32 mouse cellular contexts compared by ENCODE assay signal in genomic region chr6:120274181-120274580, GRCm38 (mm10). TPM values are rescaled to one million over a fixed set of nuclear protein-coding genes. Genes with fewer than 3 reads are reported as not detected.
DNase-seq lines count a peak whose midpoint lies in the region; ATAC-seq lines count a peak whose summit lies in the region.
"Had no signal": no experiment of that assay in that cellular context is flagged by ENCODE, and none has a peak within 500 bp of the region (broad histone marks: within the 10 kb centered on the region; RNA-seq: fewer than 3 reads in every experiment).

No protein-coding gene starts in this region.

- H3K4me1 ChIP-seq in heart, embryonic 10.5 days = peaks cover 36% of the 10 kb centered on the region
- H3K4me1 ChIP-seq in heart, embryonic 15.5 days (replicated peaks) = peaks cover 34% of the 10 kb centered on the region
- H3K4me1 ChIP-seq: liver, embryonic 12.5 days; neural tube, embryonic 12.5 days had no signal

- WGBS in heart, embryonic 10.5 days = 65% methylated on average over 8 of the region's 8 CpGs
- WGBS in heart, embryonic 15.5 days = 63% methylated on average over 8 of the region's 8 CpGs

- H3K9me3 ChIP-seq in heart, embryonic 10.5 days = no peaks in the 10 kb centered on the region
- no peaks in the 10 kb centered on the region for H3K9me3 ChIP-seq in heart, embryonic 15.5 days (replicated peaks)
- H3K9me3 ChIP-seq: embryonic facial prominence, embryonic 12.5 days; limb, embryonic 13.5 days; liver, embryonic 12.5 days; neural tube, embryonic 12.5 days had no signal

- no peak overlapping the region for H3K9ac ChIP-seq in heart, embryonic 15.5 days
- H3K9ac ChIP-seq: embryonic facial prominence, embryonic 12.5 days; hindbrain, embryonic 14.5 days; limb, embryonic 13.5 days; liver, embryonic 12.5 days; liver, postnatal 0 days; neural tube, embryonic 12.5 days had no signal

- H3K4me2 ChIP-seq in heart, embryonic 15.5 days = no peak overlapping the region
- H3K4me2 ChIP-seq: embryonic facial prominence, embryonic 12.5 days; hindbrain, embryonic 14.5 days; limb, embryonic 13.5 days; liver, embryonic 12.5 days; midbrain, embryonic 11.5 days; neural tube, embryonic 12.5 days had no signal

- no peak overlapping the region for H3K4me3 ChIP-seq in heart, embryonic 10.5 days
- H3K4me3 ChIP-seq in heart, embryonic 15.5 days = no peak overlapping the region
- H3K4me3 ChIP-seq: embryonic facial prominence, embryonic 12.5 days; limb, embryonic 13.5 days; liver, embryonic 12.5 days; neural tube, embryonic 12.5 days had no signal

- no peak for ATAC-seq in heart, embryonic 15.5 days (replicated peaks; ENCODE audit: insufficient number of reproducible peaks, insufficient read depth, low FRiP score, low read depth)
- ATAC-seq: forebrain, embryonic 14.5 days; intestine, postnatal 0 days; liver, embryonic 12.5 days; liver, postnatal 0 days; midbrain, embryonic 16.5 days had no signal

- intact Hi-C loops in heart, postnatal 10 days (cut with DNase I) = no loop called here

- H3K36me3 ChIP-seq in heart, embryonic 10.5 days = no peaks in the 10 kb centered on the region
- H3K36me3 ChIP-seq in heart, embryonic 15.5 days = no peaks in the 10 kb centered on the region
- H3K36me3 ChIP-seq: embryonic facial prominence, embryonic 12.5 days; limb, embryonic 13.5 days; liver, embryonic 12.5 days; neural tube, embryonic 12.5 days had no signal

- no peaks in the 10 kb centered on the region for H3K27me3 ChIP-seq in heart, embryonic 10.5 days (ENCODE audit: insufficient read depth, poor library complexity, severe bottlenecking)
- no peaks in the 10 kb centered on the region for H3K27me3 ChIP-seq in heart, embryonic 15.5 days
- H3K27me3 ChIP-seq: embryonic facial prominence, embryonic 12.5 days; limb, embryonic 13.5 days; neural tube, embryonic 12.5 days had no signal

- peak overlapping the region; percentile 87 for H3K27ac ChIP-seq in heart, embryonic 10.5 days
- peak overlapping the region; percentile 83 for H3K27ac ChIP-seq in heart, embryonic 15.5 days
- H3K27ac ChIP-seq: embryonic facial prominence, embryonic 12.5 days; hindbrain, embryonic 14.5 days; limb, embryonic 13.5 days; liver, embryonic 12.5 days; neural tube, embryonic 12.5 days; stomach, postnatal 0 days had no signal

- peak; percentile 58 for DNase-seq in adrenal gland, adult 2 months
- DNase-seq in adrenal gland, postnatal 4 days (ENCODE audit: low spot score in 2 of 2) = no peak
- DNase-seq in heart, embryonic 10.5 days (ENCODE audit: low spot score) = no peak
- no peak for DNase-seq in heart, adult 11 months
- no peak for DNase-seq in heart, postnatal 4 days
- peak; percentile 8 to 23 for DNase-seq in heart, postnatal 10 days
- no peak for DNase-seq in spleen, adult 18-20 months
- DNase-seq: cerebellum, adult 9-11 months; embryo, embryonic 11 days; kidney, adult 9 months; kidney, postnatal 10 days; liver, postnatal 0 days; thymus, adult 18-20 months; thymus, postnatal 25 days had no signal

RNA-seq across cellular contexts. Expression of gene D330020A13Rik, which starts 20.0 kb away (rescaled TPM):
- under 1 TPM in 1 of 2 experiments, not detected in 1; 0.38 TPM for total RNA-seq in adrenal gland, adult 2 months (2021)
- polyA plus RNA-seq in adrenal gland, adult 2 months (2012; rRNA removed) = 4.5 and 6.4 TPM in 2 replicates
- under 1 TPM in 1 of 2 experiments, not detected in 1; 0.48 TPM for total RNA-seq in adrenal gland, postnatal 4 days (2021)
- 0.27 TPM in 1 of 2 replicates, not detected in the other for polyA plus RNA-seq in heart, embryonic 10.5 days (2016; fragmentation: Nextera tagmentation; extraction: Ambion mirVana)
- 0.14 and 0.21 TPM in 2 replicates for polyA plus RNA-seq in heart, embryonic 15.5 days (2015; fragmentation: Nextera tagmentation; extraction: Ambion mirVana)
- total RNA-seq in heart, postnatal 4 days (2021) = not detected
- total RNA-seq in heart, postnatal 10 days (2021) = not detected
- total RNA-seq: gastrocnemius, postnatal 36 days; hematopoietic stem cell, adult 5-6 weeks; left cerebral cortex, adult 18-20 months; megakaryocyte, adult 5-6 weeks had no signal
- polyA plus RNA-seq: forebrain, embryonic 14.5 days; hindbrain, embryonic 14.5 days; large intestine, adult 2 months; liver, embryonic 12.5 days; liver, postnatal 0 days; lung, embryonic 16.5 days; midbrain, embryonic 11.5 days; midbrain, embryonic 16.5 days; spleen, adult 2 months had no signal

RNA-seq across cellular contexts. Expression of gene B4galnt3, which starts 20.2 kb away (rescaled TPM):
- total RNA-seq in adrenal gland, adult 2 months (2021) = 10 to 100 TPM in 1 of 2 experiments, 1 to 10 TPM in 1; 5.6 to 12.6 TPM
- polyA plus RNA-seq in adrenal gland, adult 2 months (2012; rRNA removed) = 4.7 and 5.0 TPM in 2 replicates
- total RNA-seq in adrenal gland, postnatal 4 days (2021) = 1 to 10 TPM; 6.7 to 8.7 TPM
- 0.40 and 0.79 TPM in 2 replicates for polyA plus RNA-seq in heart, embryonic 10.5 days (2016; fragmentation: Nextera tagmentation; extraction: Ambion mirVana)
- polyA plus RNA-seq in heart, embryonic 15.5 days (2015; fragmentation: Nextera tagmentation; extraction: Ambion mirVana) = 0.34 and 0.41 TPM in 2 replicates
- total RNA-seq in heart, postnatal 4 days (2021) = under 1 TPM; 0.65 to 0.81 TPM
- under 1 TPM; 0.25 to 0.67 TPM for total RNA-seq in heart, postnatal 10 days (2021)
- total RNA-seq: hematopoietic stem cell, adult 5-6 weeks; megakaryocyte, adult 5-6 weeks had no signal
- polyA plus RNA-seq: forebrain, embryonic 14.5 days had no signal

Comparison
In these comparisons a context has a peak if more than half of its experiments do, and no peak if none do; other contexts are left out.
1. DNase-seq: peak in adrenal gland, adult 2 months (single experiment) and heart, postnatal 10 days (2 of 2); none in adrenal gland, postnatal 4 days (0 of 2), heart, embryonic 10.5 days (single experiment), heart, adult 11 months (single experiment), heart, postnatal 4 days (single experiment) and spleen, adult 18-20 months (0 of 2).